Mouse (Mus musculus) bone marrow macrophage, adult 2 months (primary cell): ENCODE measurements around the gene Sema6c. TPM values are rescaled to one million over a fixed set of nuclear protein-coding genes. Genes with fewer than 3 reads are reported as not detected.
"Not testable (repeated sequence)": the region's sequence is repeated elsewhere in the genome, so short reads cannot be mapped to it uniquely, and the experiment has no call there.

Experiments used
- H3K27ac ChIP-seq: 2 replicates; pipeline ENCODE4 v1.5.1; 2012; ENCODE audit warnings: low read depth, low read length; ENCODE audit not compliant: insufficient read depth
- H3K4me1 ChIP-seq: 2 replicates; pipeline ENCODE4 v1.6.1; 2012; ENCODE audit warnings: low read length; ENCODE audit not compliant: control insufficient read depth, insufficient read depth
- H3K4me3 ChIP-seq: 2 replicates; pipeline ENCODE4 v1.5.1; 2012; ENCODE audit warnings: mild to moderate bottlenecking, low read length, moderate library complexity; ENCODE audit not compliant: insufficient read depth
- CTCF ChIP-seq: IDR thresholded peaks from 2 replicates; pipeline ENCODE4 v1.5.1; 2012; ENCODE audit warnings: low read depth, mild to moderate bottlenecking, low read length, moderate library complexity
- POLR2A ChIP-seq: IDR thresholded peaks from 2 replicates; pipeline ENCODE4 v1.6.1; 2012; ENCODE audit warnings: mild to moderate bottlenecking, low read depth, low read length, borderline replicate concordance
- polyA plus RNA-seq: library from polyadenylated mRNA; stranded (reverse); fragments of >200 nt; gene quantifications from 2 replicates; pipeline ENCODE4 v1.2.4, GENCODE M21; 2012; ENCODE audit not compliant: missing spikeins, insufficient read depth, insufficient read length

Gene Sema6c
- 1.2 and 1.5 TPM in 2 replicates for polyA plus RNA-seq

GRCm38 (mm10) chr3:95159987-95160963 is at the start of gene Sema6c:
Sema6c (plus strand) TSS chr3:95160457.
- TF ChIP-seq CTCF (no peak), POLR2A (no peak)
- peaks cover 6% of the 10 kb centered on the region; the same call in 1 of the 2 replicates for H3K4me1 ChIP-seq
- peak within 1 kb of the TSS; percentile 72 for H3K4me3 ChIP-seq
- H3K27ac ChIP-seq, result no peak within 1 kb of the TSS

- H3K4me3 ChIP-seq, result peak within 1 kb of the TSS; percentile 84
- TF ChIP-seq POLR2A (peak; percentile 78; the same call in 1 of the 2 replicates), CTCF (no peak)
- H3K4me1 ChIP-seq, result peaks cover 16% of the 10 kb centered on the region
- peak within 1 kb of the TSS; percentile 92 for H3K27ac ChIP-seq
Observed at GRCm38 (mm10) chr3:95110911-95111726, 49.1 kb upstream of the Sema6c start, which contains the start of gene Vps72. Vps72 (plus strand) TSS chr3:95111022.

GRCm38 (mm10) chr3:95112760-95113159 is 47.5 kb upstream of the Sema6c start:
- Histone ChIP-seq H3K4me1 (peaks cover 18% of the 10 kb centered on the region), H3K27ac (no peak overlapping the region)

GRCm38 (mm10) chr3:95117751-95118150 is 42.5 kb upstream of the Sema6c start:
- H3K27ac ChIP-seq, result no peak overlapping the region
- TF ChIP-seq CTCF, result no peak
- no peak for TF ChIP-seq POLR2A
- H3K4me1 ChIP-seq, result peaks cover 9% of the 10 kb centered on the region
- H3K4me3 ChIP-seq, result no peak overlapping the region

More at GRCm38 (mm10) chr3:95112760-95113159, 47.5 kb upstream of the Sema6c start:
- no peak overlapping the region for H3K4me3 ChIP-seq
- no peak for TF ChIP-seq POLR2A
- TF ChIP-seq CTCF, result no peak

- Histone ChIP-seq H3K27ac (no peak overlapping the region), H3K4me3 (no peak overlapping the region), H3K4me1 (peaks cover 8% of the 10 kb centered on the region)
- no peak for TF ChIP-seq CTCF
- no peak for TF ChIP-seq POLR2A
Observed at GRCm38 (mm10) chr3:95121580-95121979, 38.7 kb upstream of the Sema6c start.

GRCm38 (mm10) chr3:95124246-95124645 is 36.0 kb upstream of the Sema6c start, which contains the start of gene Tmod4:
Tmod4 (plus strand) TSS chr3:95124476.
- TF ChIP-seq CTCF, result peak; percentile 69
- TF ChIP-seq POLR2A, result no peak

GRCm38 (mm10) chr3:95124972-95125371 is 35.3 kb upstream of the Sema6c start:
- peaks cover 6% of the 10 kb centered on the region for H3K4me1 ChIP-seq
- TF ChIP-seq CTCF (no peak), POLR2A (no peak)

More at GRCm38 (mm10) chr3:95124246-95124645, 36.0 kb upstream of the Sema6c start, which contains the start of gene Tmod4:
- H3K4me1 ChIP-seq, result peaks cover 6% of the 10 kb centered on the region
- no peak within 1 kb of the TSS for H3K4me3 ChIP-seq
- no peak within 1 kb of the TSS for H3K27ac ChIP-seq

GRCm38 (mm10) chr3:95129226-95129651 is 31.0 kb upstream of the Sema6c start:
- Histone ChIP-seq H3K4me3 (no peak overlapping the region), H3K4me1 (peaks cover 9% of the 10 kb centered on the region), H3K27ac (no peak overlapping the region)
- no peak for TF ChIP-seq POLR2A
- TF ChIP-seq CTCF, result no peak

More at GRCm38 (mm10) chr3:95124972-95125371, 35.3 kb upstream of the Sema6c start:
- H3K27ac ChIP-seq, result no peak overlapping the region
- H3K4me3 ChIP-seq, result no peak overlapping the region

- no peak overlapping the region for H3K27ac ChIP-seq
- H3K4me1 ChIP-seq, result peaks cover 5% of the 10 kb centered on the region; the same call in 1 of the 2 replicates
- no peak overlapping the region for H3K4me3 ChIP-seq
- no peak for TF ChIP-seq POLR2A
- no peak for TF ChIP-seq CTCF
Observed at GRCm38 (mm10) chr3:95130081-95130480, 30.2 kb upstream of the Sema6c start.

- H3K4me3 ChIP-seq, H3K27ac ChIP-seq: not testable (repeated sequence)
- H3K4me1 ChIP-seq, result peaks cover 16% of the 10 kb centered on the region
Observed at GRCm38 (mm10) chr3:95132389-95132788, 27.9 kb upstream of the Sema6c start.
